Mouse (Mus musculus) hindbrain, embryonic 12.5 days (tissue): Measurements from ENCODE around the gene Ush2a. TPM values are rescaled to one million over a fixed set of nuclear protein-coding genes. Genes with fewer than 3 reads are reported as not detected.

Experiments used
- ATAC-seq: fragments of 200-750 bp; cut with Nextera tagmentation; 2 replicates; pipeline ENCODE4 v1.8.0; 2017; ENCODE audit warnings: moderate TSS enrichment; ENCODE audit not compliant: low FRiP score
- H3K27ac ChIP-seq: fragments of 300-500 bp; sonication (generic); 2 replicates; pipeline ENCODE4 v1.5.1; 2016; ENCODE audit warnings: mild to moderate bottlenecking
- H3K27me3 ChIP-seq: fragments of 300-500 bp; sonication (generic); 2 replicates; pipeline ENCODE4 v1.6.1; 2016; ENCODE audit warnings: mild to moderate bottlenecking
- H3K36me3 ChIP-seq: fragments of 300-500 bp; sonication (generic); 2 replicates; pipeline ENCODE4 v1.6.1; 2016; ENCODE audit warnings: mild to moderate bottlenecking
- H3K4me1 ChIP-seq: fragments of 300-500 bp; sonication (generic); 2 replicates; pipeline ENCODE4 v1.6.1; 2016
- H3K4me2 ChIP-seq: fragments of 300-500 bp; sonication (generic); replicated peaks from 2 replicates; pipeline ENCODE4 v1.6.1; 2016; ENCODE audit warnings: mild to moderate bottlenecking
- H3K4me3 ChIP-seq: fragments of 300-500 bp; sonication (generic); 2 replicates; pipeline ENCODE4 v1.5.1; 2016; ENCODE audit warnings: mild to moderate bottlenecking
- H3K9ac ChIP-seq: fragments of 300-500 bp; sonication (generic); 2 replicates; pipeline ENCODE4 v1.6.1; 2016; ENCODE audit warnings: mild to moderate bottlenecking, moderate library complexity
- H3K9me3 ChIP-seq: fragments of 300-500 bp; sonication (generic); replicated peaks from 2 replicates; pipeline ENCODE4 v1.6.1; 2016; ENCODE audit warnings: mild to moderate bottlenecking
- WGBS: fragments of 180-500 bp; shearing (Covaris S2); methylation state at CpG from one replicate; pipeline ENCODE4 v1.1.7; 2016; 5-methylcytosine and 5-hydroxymethylcytosine counted together
- polyA plus RNA-seq: library from polyadenylated mRNA; unstranded; fragments of >200 nt; fragmentation: Nextera tagmentation; extraction: Ambion mirVana; gene quantifications from 2 replicates; pipeline ENCODE4 v1.2.1, GENCODE M21; 2016

Ush2a gene
- polyA plus RNA-seq, 1 experiment from 2014 or later, result 0.36 TPM

GRCm38 (mm10) chr1:188568295-188568961, 306.6 kb downstream of the Ush2a start:
- Histone ChIP-seq H3K9me3 (no peaks in the 10 kb centered on the region), H3K4me1 (no peaks in the 10 kb centered on the region), H3K9ac (no peak overlapping the region), H3K36me3 (no peaks in the 10 kb centered on the region), H3K27ac (no peak overlapping the region), H3K4me3 (no peak overlapping the region), H3K4me2 (no peak overlapping the region), H3K27me3 (no peaks in the 10 kb centered on the region)
- no peak for ATAC-seq
- 79% methylated on average over 9 of the region's 9 CpGs for WGBS

- ATAC-seq, result no peak
- peaks cover 8% of the 10 kb centered on the region for H3K4me1 ChIP-seq
- H3K36me3 ChIP-seq, result no peaks in the 10 kb centered on the region
- H3K4me3 ChIP-seq, result no peak overlapping the region
- no peaks in the 10 kb centered on the region for H3K9me3 ChIP-seq
- no peak overlapping the region for H3K27ac ChIP-seq
- no peaks in the 10 kb centered on the region for H3K27me3 ChIP-seq
- 51% methylated on average over 8 of the region's 8 CpGs for WGBS
- no peak overlapping the region for H3K4me2 ChIP-seq
- H3K9ac ChIP-seq, result no peak overlapping the region
These were observed 314.5 kb downstream of the Ush2a start for GRCm38 (mm10) chr1:188576246-188576747.

- 87% methylated on average over 4 of the region's 4 CpGs for WGBS
- ATAC-seq, result no peak
- Histone ChIP-seq H3K4me3 (no peak overlapping the region), H3K27me3 (no peaks in the 10 kb centered on the region), H3K4me1 (peaks cover 8% of the 10 kb centered on the region), H3K36me3 (no peaks in the 10 kb centered on the region), H3K4me2 (no peak overlapping the region), H3K9me3 (no peaks in the 10 kb centered on the region), H3K9ac (no peak overlapping the region), H3K27ac (no peak overlapping the region)
These were observed 315.6 kb downstream of the Ush2a start for GRCm38 (mm10) chr1:188577376-188577775.

DNA sequence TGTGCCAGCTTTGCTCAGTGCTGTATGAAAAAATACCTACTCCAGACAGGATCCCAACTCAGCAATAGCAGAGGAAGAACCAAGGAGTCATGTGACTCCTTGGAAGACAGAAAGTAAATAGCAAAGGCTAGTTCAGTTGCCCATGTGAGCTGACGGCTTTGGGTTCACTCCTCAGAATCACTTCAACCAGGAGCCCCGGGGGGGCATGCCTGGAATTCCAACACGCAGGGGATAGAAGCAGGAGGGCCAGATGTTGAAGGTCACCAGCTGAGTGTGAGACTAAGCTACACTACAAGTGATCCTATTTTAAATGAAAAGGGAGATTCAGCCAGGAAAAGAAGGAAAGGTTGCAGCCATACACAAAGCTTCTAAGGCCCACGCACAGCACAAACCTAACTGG, 319.3 kb downstream of the Ush2a start:
- no peaks in the 10 kb centered on the region for H3K36me3 ChIP-seq
- H3K9me3 ChIP-seq, result no peaks in the 10 kb centered on the region
- H3K9ac ChIP-seq, result no peak overlapping the region
- H3K27me3 ChIP-seq, result no peaks in the 10 kb centered on the region
- H3K4me1 ChIP-seq, result peaks cover 5% of the 10 kb centered on the region
- no peak overlapping the region for H3K4me2 ChIP-seq
- H3K4me3 ChIP-seq, result no peak overlapping the region
- no peak overlapping the region for H3K27ac ChIP-seq
- no peak for ATAC-seq
- WGBS, result 44% methylated on average over 4 of the region's 4 CpGs

GRCm38 (mm10) chr1:188595251-188595650, 333.4 kb downstream of the Ush2a start:
- WGBS, result 59% methylated on average over 4 of the region's 4 CpGs
- Histone ChIP-seq H3K4me3 (no peak overlapping the region), H3K4me1 (no peaks in the 10 kb centered on the region), H3K9me3 (no peaks in the 10 kb centered on the region), H3K9ac (no peak overlapping the region), H3K27ac (no peak overlapping the region), H3K36me3 (no peaks in the 10 kb centered on the region), H3K27me3 (no peaks in the 10 kb centered on the region), H3K4me2 (no peak overlapping the region)
- ATAC-seq, result no peak

DNA sequence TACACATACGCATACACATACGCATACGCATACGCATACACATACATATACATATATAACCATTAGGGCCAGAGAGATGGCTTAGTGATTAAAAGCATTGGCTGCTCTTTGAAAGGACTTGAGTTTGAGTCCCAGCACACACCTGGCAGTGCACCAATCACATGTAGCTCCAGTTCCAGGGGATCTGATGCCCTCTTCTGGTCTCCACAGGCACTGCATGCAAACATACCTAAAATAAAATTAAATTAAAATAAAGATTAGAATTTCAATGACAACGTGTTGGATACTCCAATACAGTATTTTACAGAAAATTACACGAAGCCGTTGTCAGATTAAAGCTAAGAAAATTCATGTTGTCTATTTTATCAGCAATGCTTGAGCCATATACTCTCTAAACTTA, 336.2 kb downstream of the Ush2a start:
- no peaks in the 10 kb centered on the region for H3K27me3 ChIP-seq
- WGBS, result 86% methylated on average over 7 of the region's 7 CpGs
- H3K4me3 ChIP-seq, result no peak overlapping the region
- H3K36me3 ChIP-seq, result no peaks in the 10 kb centered on the region
- H3K9ac ChIP-seq, result no peak overlapping the region
- ATAC-seq, result no peak
- H3K9me3 ChIP-seq, result no peaks in the 10 kb centered on the region
- H3K4me1 ChIP-seq, result no peaks in the 10 kb centered on the region
- no peak overlapping the region for H3K27ac ChIP-seq
- H3K4me2 ChIP-seq, result no peak overlapping the region

- WGBS, result 91% methylated on average over 8 of the region's 8 CpGs
- Histone ChIP-seq H3K9ac (no peak overlapping the region), H3K36me3 (no peaks in the 10 kb centered on the region), H3K4me2 (no peak overlapping the region), H3K4me1 (no peaks in the 10 kb centered on the region), H3K9me3 (no peaks in the 10 kb centered on the region), H3K4me3 (no peak overlapping the region), H3K27ac (no peak overlapping the region), H3K27me3 (no peaks in the 10 kb centered on the region)
- no peak for ATAC-seq
These were observed 337.3 kb downstream of the Ush2a start for GRCm38 (mm10) chr1:188599134-188599533.

GRCm38 (mm10) chr1:188606450-188606849, 344.6 kb downstream of the Ush2a start:
- Histone ChIP-seq H3K27me3 (no peaks in the 10 kb centered on the region), H3K4me3 (no peak overlapping the region), H3K4me1 (no peaks in the 10 kb centered on the region), H3K9me3 (no peaks in the 10 kb centered on the region), H3K9ac (no peak overlapping the region), H3K4me2 (no peak overlapping the region), H3K27ac (no peak overlapping the region), H3K36me3 (no peaks in the 10 kb centered on the region)
- no peak for ATAC-seq

DNA sequence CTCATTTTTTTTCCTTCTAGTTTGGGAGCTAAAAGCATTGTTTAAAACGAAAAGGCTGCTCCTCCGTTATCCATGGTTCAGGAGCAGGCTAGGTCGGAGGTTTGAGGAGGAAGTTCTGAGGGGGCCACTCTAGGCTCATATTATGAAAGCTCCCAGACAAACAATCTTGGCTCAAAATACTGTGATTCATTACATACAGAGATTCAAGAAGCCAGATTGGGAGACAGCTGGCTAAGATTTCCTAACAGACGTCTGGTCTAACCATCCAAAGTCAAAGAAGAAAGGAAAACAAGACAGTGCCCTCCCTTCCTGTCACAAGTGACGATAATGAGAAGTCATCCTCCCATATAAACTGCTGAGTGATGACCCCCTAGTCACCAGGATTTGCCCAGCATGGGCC, 354.7 kb downstream of the Ush2a start:
- no peaks in the 10 kb centered on the region for H3K4me1 ChIP-seq
- H3K27me3 ChIP-seq, result no peaks in the 10 kb centered on the region
- no peak for ATAC-seq
- H3K4me2 ChIP-seq, result no peak overlapping the region
- no peaks in the 10 kb centered on the region for H3K36me3 ChIP-seq
- 77% methylated on average over 5 of the region's 5 CpGs for WGBS
- no peak overlapping the region for H3K9ac ChIP-seq
- H3K9me3 ChIP-seq, result no peaks in the 10 kb centered on the region
- H3K4me3 ChIP-seq, result no peak overlapping the region
- H3K27ac ChIP-seq, result no peak overlapping the region

- Histone ChIP-seq H3K9me3 (0 out of 2 replicates have a peak, but pooled peaks cover 3% of the 10 kb centered on the region), H3K9ac (no peak overlapping the region), H3K36me3 (no peaks in the 10 kb centered on the region), H3K27ac (no peak overlapping the region), H3K27me3 (no peaks in the 10 kb centered on the region), H3K4me3 (no peak overlapping the region), H3K4me2 (no peak overlapping the region), H3K4me1 (no peaks in the 10 kb centered on the region)
- ATAC-seq, result no peak
- WGBS, result 53% methylated on average over 4 of the region's 4 CpGs
These were observed 371.9 kb downstream of the Ush2a start for GRCm38 (mm10) chr1:188633736-188634135.

- Histone ChIP-seq H3K9ac (no peak overlapping the region), H3K27me3 (no peaks in the 10 kb centered on the region; the same call in 1 of the 2 replicates), H3K4me2 (no peak overlapping the region), H3K27ac (no peak overlapping the region), H3K9me3 (0 out of 2 replicates have a peak, but pooled peaks cover 3% of the 10 kb centered on the region), H3K4me3 (no peak overlapping the region), H3K4me1 (no peaks in the 10 kb centered on the region), H3K36me3 (no peaks in the 10 kb centered on the region)
- ATAC-seq, result no peak
These were observed 377.8 kb downstream of the Ush2a start for GRCm38 (mm10) chr1:188639666-188640065.

GRCm38 (mm10) chr1:188643156-188643555, 381.3 kb downstream of the Ush2a start:
- 85% methylated on average over 3 of the region's 3 CpGs for WGBS
- no peak overlapping the region for H3K4me2 ChIP-seq
- H3K36me3 ChIP-seq, result no peaks in the 10 kb centered on the region
- H3K4me3 ChIP-seq, result no peak overlapping the region
- no peaks in the 10 kb centered on the region for H3K9me3 ChIP-seq
- no peak overlapping the region for H3K9ac ChIP-seq
- no peaks in the 10 kb centered on the region; the same call in 1 of the 2 replicates for H3K27me3 ChIP-seq
- no peaks in the 10 kb centered on the region for H3K4me1 ChIP-seq
- H3K27ac ChIP-seq, result no peak overlapping the region
- no peak for ATAC-seq

GRCm38 (mm10) chr1:188653001-188653400, 391.2 kb downstream of the Ush2a start:
- H3K36me3 ChIP-seq, result no peaks in the 10 kb centered on the region
- 88% methylated on average over 3 of the region's 3 CpGs for WGBS

More at GRCm38 (mm10) chr1:188653001-188653400, 391.2 kb downstream of the Ush2a start:
- no peak overlapping the region for H3K4me2 ChIP-seq
- H3K4me3 ChIP-seq, result no peak overlapping the region
- H3K9me3 ChIP-seq, result no peaks in the 10 kb centered on the region
- no peaks in the 10 kb centered on the region for H3K4me1 ChIP-seq
- H3K27me3 ChIP-seq, result no peaks in the 10 kb centered on the region
- no peak overlapping the region for H3K9ac ChIP-seq
- H3K27ac ChIP-seq, result no peak overlapping the region
- no peak for ATAC-seq
